Mouse (Mus musculus) spleen, postnatal 0 days (tissue): Measurements from ENCODE around the gene Akap8. TPM values are rescaled to one million over a fixed set of nuclear protein-coding genes. Genes with fewer than 3 reads are reported as not detected.

Experiments
- polyA plus RNA-seq: library from polyadenylated mRNA; unstranded; fragments of >200 nt; fragmentation: Nextera tagmentation; extraction: Ambion mirVana; gene quantifications from 2 replicates; pipeline ENCODE4 v1.2.1, GENCODE M21; 2015

Akap8 gene
- polyA plus RNA-seq: 41.3 and 43.5 TPM in 2 replicates

DNA sequence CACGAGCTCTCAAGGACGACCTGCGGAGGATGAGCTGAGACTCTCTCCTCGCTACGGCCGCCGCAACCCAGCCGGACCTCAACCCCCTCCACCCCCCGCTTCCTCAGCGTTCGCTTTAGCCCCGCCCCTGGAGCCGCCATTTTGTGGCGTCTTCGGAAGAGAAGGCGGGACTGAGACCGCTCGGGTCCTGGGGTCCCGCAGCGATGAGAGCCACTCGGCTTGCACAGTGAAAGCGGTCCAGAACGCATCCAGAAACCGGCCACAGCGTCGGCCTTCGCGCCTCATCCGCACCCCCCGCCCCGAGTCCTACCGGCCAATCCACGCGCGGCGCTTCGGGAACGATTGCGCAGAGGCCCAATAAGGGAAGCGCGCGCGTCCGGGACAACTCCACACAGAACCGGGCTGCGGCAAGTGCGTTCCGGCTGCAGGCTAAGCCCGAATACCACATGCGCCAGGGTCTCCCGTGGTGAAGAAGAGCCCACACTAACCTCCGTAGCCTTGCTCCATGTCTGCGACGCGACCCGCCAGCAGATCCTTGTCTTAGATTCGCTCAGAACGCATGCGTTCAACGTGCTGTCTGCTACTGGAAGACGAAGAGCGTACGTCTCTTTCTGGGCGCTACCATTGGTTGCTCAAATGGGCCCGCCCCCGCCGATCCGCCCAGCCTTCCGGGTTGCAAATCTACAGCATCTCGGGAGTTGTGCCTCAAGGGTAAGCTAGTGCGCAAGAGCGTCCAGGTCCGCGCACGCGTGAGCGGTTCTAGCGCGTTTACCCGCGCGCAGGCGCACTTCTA, at the start of gene Akap8:
Akap8 (minus strand) TSS at position 642 of the 793 bp plus-strand sequence.

DNA sequence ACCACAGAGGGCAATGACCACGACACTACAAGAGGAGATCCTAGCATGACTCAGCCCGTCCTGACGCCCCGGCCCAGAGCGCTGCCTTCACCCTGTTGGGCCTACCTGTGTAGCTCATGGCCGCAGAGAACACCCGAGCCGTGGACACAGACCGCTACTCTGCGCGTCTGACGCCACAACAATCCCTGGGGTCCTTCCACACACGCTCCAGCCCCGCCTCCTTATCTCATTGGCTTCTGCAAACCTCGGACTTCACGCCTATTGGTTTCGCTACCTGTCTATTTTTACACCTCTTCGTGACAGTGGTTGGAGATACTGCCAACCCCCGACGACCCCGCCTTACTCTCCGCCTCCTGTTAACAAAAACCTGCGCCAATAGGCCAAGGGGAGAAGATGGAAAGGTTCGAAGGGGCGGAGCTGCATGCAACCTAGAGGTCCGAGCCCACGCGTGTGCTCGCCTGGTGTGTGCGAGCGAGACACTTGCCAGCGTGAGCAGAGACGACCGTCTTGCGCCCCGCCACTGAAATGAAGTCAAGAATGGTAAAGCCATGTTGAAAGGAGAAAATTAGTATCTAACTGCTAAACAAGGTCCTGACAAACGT, 29.4 kb upstream of the Akap8 start, which contains the start of gene Akap8l:
Akap8l (minus strand) TSS at position 226 of the 602 bp plus-strand sequence.

DNA sequence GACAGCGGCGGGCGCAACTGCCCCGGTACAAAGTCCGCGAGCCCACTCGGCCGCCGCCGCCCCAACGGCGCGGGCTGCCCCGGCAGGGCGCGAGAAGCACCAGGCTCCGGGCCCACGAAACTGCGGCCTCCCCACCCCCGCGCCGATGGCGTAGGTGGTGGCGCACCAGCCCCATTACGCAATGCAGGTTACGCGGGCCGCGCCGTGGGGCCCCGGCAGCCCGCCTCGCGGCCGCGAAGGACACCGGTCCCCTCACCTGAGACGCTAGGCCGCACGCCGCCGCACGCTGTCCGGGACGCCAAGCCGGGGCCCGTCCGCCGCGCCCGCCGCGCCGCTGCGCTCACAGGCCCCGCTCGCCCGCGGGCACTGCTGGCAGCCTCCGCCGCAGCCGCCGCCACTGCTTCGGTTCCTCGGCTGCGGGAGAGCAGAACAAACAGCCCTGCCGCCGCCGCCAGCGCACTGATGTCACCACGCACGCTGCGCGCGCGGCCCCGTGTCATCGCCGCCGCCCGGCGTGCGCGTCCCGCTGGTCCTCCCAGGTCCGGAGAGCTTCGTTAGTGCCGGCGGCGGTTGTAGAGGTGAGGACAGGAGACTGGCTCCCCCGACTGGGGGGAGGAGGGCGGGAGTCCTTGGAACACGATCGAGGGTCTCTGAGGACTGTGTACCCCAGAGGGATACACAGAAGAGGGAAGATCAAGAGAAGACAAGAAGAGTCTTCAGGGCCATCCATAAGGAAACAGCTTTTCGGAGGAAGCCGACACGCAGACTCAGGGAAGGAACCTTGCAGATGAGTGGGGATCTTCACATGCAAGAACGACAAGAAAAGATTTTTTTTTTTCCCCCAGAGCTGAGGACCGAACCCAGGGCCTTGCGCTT, 36.5 kb downstream of the Akap8 start, which contains the start of gene Brd4:
Brd4 (minus strand) TSS at position 461 of the 876 bp plus-strand sequence.

Other genes with a start within 250 kb of the Akap8 start
- 2.6 and 3.6 TPM in 2 replicates for gene Notch3, start 154.4 kb downstream of the Akap8 start, polyA plus RNA-seq
- gene Ephx3, start 131.7 kb downstream of the Akap8 start, polyA plus RNA-seq: 0.11 and 0.13 TPM in 2 replicates
- 39.8 and 41.1 TPM in 2 replicates for gene Brd4, start 36.5 kb downstream of the Akap8 start, polyA plus RNA-seq
- gene Akap8l, start 29.4 kb upstream of the Akap8 start, polyA plus RNA-seq: 46.0 and 54.6 TPM in 2 replicates
- 8.3 and 8.6 TPM in 2 replicates for gene Wiz, start 68.2 kb upstream of the Akap8 start, polyA plus RNA-seq
- gene Rasal3, start 82.3 kb upstream of the Akap8 start, polyA plus RNA-seq: 7.5 and 10.2 TPM in 2 replicates
- 0.57 and 0.84 TPM in 2 replicates for gene Pglyrp2, start 102.9 kb upstream of the Akap8 start, polyA plus RNA-seq
- 0.41 and 1.1 TPM in 2 replicates for gene Cyp4f39, start 131.5 kb upstream of the Akap8 start, polyA plus RNA-seq
- gene Cyp4f17, start 184.8 kb upstream of the Akap8 start, polyA plus RNA-seq: 2.3 TPM in 2 replicates
- 5.7 and 9.7 TPM in 2 replicates for gene Cyp4f16, start 215.3 kb upstream of the Akap8 start, polyA plus RNA-seq